Mouse (Mus musculus) NIH3T3 (cell line): ENCODE measurements around the gene Ccdc62.

Source experiments
- DNase-seq: peaks from one replicate; pipeline ENCODE4 v3.0.0-alpha.2; 2012; ENCODE audit warnings: low read depth

Gene Ccdc62

DNA sequence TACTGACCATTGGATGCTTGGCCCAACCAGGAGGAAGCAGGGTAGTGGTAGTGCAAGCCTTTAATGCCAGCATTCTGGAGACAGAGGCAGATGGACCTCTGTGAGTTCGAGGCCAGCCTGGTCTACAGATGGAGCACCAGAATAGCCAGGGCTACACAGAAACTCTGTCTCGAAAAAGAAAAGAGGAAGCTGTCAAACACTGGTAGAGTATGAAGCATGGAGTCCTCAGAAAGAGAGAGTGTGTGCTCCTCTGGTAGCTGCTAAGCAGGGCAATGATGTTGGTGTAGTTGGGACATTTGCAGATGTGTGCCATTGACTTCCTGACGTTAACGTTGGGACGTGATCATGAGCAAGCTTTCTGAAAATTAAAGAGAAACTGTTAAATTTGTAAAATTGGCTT, 8.0 kb downstream of the Ccdc62 start:
- DNase-seq, result no peak

GRCm38 (mm10) chr5:123946546-123946945, 16.1 kb downstream of the Ccdc62 start:
- no peak for DNase-seq

GRCm38 (mm10) chr5:123947041-123947761, 16.7 kb downstream of the Ccdc62 start:
- DNase-seq, result peak; percentile 87

DNA sequence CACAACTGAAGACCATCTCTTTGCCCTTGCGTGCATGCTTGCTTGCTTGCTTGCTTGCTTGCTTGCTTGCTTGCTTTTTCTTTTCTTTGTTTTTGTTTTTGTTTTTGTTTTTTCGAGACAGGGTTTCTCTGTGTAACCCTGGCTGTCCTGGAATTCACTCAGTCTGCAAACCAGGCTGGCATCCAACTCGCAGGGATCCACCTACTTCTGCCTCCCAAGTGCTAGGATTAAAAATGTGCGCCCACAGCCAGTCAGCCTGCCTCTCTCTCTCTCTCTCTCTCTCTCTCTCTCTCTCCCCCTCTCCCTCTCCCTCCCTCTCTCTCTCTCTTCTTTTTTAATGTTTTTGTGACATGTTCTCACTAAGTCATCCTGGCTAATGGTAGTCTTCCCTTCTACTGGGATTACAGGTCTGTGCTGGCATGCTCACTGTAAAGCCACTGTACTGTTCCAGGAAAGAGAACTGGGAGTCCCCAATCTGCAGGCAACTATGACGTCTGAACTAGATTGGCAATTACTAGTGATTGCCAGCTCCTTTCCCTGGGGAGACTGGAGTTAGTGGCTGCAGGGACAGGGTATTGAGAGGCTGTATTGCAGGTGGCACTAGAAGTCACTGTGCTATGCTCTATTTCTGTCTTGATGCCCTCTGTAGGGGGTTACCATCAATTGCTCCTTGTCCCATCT, 22.0 kb downstream of the Ccdc62 start:
- peak; percentile 29 for DNase-seq

DNA sequence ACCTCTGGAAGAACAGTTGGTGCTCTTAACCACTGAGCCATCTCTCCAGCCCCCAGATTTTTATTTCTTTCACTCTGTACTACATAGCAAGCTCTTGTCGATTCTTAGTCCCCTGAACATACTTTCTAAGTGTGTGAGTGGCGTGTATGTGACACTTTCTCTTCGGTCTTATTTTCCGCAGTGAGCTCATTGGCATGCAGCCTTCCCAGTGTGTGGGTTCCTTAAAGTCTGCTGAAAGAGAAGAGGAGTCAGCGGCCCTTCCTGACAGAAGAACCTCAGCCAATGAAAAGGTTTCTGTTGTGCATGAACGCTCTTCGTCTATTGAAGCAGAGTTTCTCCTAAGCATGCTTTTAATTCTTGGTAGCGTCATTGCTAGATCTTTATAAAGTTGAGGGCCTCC, 26.7 kb downstream of the Ccdc62 start:
- DNase-seq, result no peak

DNA sequence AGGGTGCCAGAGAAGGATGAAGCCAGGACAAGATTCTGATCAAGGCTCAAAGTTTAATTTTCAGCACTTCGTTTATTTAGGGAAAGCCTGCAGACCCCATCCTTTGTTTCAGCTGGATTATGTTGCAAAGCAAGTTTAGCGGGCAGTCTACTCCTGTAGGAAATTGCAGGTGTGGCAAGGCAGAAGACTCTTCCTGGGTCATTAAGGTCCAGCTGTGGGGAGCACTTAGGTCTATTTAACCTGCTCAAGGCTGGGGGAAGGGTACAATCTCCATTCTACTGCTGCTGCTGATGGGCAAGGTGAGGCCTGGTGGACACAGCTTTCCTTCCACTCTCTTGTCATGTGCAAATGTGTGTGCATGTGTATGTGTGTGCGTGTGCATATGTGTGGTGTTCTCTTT, 28.5 kb downstream of the Ccdc62 start:
- no peak for DNase-seq

DNA sequence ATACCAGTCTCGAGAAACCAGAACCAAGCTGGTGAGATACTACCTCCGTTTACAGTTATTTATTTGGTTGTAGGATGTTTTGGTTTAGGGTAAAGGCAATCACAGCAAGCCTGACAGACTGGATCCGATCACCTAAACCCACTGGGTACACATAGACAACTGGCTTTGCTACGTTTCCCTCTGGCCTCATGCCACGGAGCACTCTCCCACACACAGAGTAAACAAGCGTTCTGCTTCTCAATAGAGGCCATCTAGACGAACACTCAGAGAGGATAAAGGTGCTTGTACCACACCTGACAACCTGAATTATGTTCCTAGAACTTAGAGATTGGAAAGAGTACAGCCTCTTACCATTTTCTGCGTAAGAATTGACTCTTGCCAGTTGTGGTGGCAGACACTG, 29.6 kb downstream of the Ccdc62 start:
- DNase-seq, result no peak

- no peak for DNase-seq
Measured at GRCm38 (mm10) chr5:123961046-123961445, 30.6 kb downstream of the Ccdc62 start.

- no peak for DNase-seq
Measured at GRCm38 (mm10) chr5:123964208-123964607, 33.7 kb downstream of the Ccdc62 start.

DNA sequence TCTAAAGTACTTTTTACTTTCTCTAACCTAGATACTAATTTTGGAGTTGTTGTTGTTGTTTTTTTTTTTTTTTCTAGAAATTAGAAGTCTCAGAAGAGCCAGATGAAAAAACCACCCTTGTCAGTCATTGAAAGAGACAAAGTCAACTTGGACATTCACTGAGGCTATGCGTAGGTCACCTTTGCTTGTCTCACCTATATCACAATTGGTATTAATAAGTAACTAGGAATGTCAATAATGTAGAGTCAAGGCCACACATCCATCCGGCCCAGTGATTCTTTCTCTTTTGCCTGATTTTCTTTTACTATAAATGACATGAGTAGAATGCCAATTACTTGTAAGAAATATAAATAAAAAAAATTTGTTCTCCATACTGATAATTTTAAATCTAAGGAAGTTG, 36.3 kb downstream of the Ccdc62 start:
- no peak for DNase-seq

DNA sequence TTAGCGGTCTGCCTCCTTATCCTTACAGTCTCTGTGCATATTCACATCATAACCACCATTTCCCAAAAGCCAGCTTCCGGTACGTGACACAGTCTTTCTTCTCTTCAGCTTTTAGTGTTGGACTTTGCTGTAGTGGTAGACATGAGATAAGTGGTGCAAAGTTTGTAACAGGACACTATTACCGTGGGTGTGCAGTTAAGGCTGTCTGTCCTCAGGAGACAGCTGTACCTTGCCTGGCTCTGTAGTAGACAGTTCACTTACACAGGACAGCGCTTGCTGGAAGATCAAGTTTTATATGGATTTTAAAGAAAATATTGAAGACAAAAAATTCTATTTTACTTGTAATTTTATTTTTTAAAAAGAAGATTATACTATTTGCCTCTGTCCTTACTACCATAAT, 38.0 kb downstream of the Ccdc62 start:
- no peak for DNase-seq

GRCm38 (mm10) chr5:123969216-123969615, 38.7 kb downstream of the Ccdc62 start:
- DNase-seq, result no peak

- DNase-seq, result no peak
Measured at GRCm38 (mm10) chr5:123970576-123970975, 40.1 kb downstream of the Ccdc62 start.

- no peak for DNase-seq
Measured at GRCm38 (mm10) chr5:123972453-123972852, 42.0 kb downstream of the Ccdc62 start.

DNA sequence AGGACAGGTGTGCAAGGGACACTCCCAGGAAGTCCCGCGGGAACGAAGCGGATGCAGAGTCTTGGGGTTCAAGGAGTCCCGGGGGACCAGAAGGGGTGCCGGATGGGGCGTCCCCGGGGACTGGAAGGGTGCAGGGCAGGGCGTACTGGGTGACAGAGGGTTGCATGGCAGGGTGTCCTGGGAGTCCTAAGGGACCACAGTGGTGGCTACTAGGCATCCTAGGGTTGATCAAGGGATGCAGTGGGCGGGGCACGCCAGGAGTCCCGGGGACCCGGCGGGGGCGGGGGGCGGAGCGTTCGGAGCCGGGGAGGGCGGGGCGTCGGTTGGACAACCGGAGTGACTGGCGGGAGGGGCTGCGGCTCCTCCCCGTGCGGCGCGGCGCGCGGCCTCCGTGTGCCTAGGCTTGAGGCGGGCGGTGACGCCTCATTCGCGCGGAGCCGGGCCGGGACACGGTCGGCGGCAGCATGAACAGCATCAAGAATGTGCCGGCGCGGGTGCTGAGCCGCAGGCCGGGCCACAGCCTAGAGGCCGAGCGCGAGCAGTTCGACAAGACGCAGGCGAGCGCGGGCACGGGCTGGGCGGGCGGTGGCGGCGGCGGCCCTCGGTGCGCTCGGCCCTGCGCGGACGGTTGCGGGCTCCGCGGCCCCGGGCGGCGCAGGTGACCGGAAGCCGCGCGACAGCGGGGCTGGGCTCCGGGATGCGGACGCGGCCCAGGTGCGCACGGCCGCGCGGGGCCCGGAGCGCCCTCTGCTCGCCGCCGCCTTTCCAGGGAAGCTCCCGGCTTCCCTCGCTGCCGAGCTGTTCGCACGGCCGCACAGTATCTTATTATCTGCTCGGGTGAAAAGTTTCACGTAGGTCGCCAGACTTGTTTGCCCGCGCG, 43.1 kb downstream of the Ccdc62 start, which contains the start of gene Hip1r:
Gene Hip1r (plus strand): TSS at position 330 of the 880 bp plus-strand sequence.
- DNase-seq, result peak; percentile 75

DNA sequence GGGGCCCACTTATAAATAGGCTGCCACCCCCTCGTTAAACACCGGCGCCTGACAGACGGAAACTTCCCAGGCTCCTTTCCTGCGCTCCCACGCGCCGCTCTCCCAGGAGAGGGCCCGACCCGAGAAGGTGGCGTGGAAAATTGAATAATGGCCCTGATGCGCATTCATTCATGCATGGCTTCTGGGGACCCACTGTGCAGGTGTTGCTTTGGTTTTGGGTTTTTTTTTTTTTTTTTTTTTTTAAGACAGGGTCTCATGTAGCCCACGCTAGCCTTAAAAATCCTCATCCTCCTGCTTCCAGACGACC, 43.7 kb downstream of the Ccdc62 start:
- no peak for DNase-seq

- no peak for DNase-seq
Measured at GRCm38 (mm10) chr5:123974616-123975111, 44.2 kb downstream of the Ccdc62 start.

GRCm38 (mm10) chr5:123975668-123976180, 45.2 kb downstream of the Ccdc62 start:
- DNase-seq, result no peak

GRCm38 (mm10) chr5:123977231-123977630, 46.8 kb downstream of the Ccdc62 start:
- no peak for DNase-seq

- peak; percentile 30 for DNase-seq
Measured at GRCm38 (mm10) chr5:123978131-123978530, 47.7 kb downstream of the Ccdc62 start.

DNA sequence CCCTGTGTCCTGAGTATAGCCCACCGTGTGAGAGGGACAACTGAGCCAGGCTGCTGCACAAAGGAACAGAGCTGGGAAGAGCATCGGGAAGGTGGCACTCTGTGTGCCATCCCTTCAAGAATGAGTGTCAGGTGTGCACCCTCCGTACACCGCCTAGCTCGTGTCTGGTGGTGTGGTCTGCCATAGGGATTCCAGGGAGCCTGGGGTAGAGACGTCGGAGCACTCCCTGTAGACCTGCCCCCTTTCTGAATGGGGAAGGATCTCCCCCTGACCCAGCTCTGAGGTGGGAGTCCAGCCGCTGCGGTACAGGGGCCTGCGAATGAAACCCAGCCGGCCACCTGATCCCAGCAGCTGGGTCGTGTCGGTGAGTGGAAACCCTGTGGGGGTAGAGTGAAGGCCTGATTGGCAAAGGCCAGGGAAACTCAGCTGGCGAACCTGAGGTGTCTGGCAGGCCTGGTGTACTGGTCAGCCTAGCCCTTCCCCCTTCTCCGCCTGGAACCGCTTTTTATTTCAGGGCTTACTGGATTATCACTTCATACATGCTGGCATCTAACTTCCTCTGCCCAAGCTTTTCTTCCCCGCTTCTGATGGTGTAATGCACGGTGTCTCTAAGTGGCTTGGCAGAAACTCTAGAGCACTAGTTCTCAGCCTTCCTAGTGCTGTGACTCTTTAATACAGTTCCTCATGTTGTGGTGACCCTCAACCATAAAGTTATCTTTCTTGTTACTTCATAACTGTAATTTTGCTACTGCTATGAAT, 48.9 kb downstream of the Ccdc62 start:
- DNase-seq, result no peak

GRCm38 (mm10) chr5:123979980-123980369, 49.5 kb downstream of the Ccdc62 start:
- no peak for DNase-seq
